Comparison of ENCODE assay signal across 9 mouse cellular contexts in the genomic region with DNA sequence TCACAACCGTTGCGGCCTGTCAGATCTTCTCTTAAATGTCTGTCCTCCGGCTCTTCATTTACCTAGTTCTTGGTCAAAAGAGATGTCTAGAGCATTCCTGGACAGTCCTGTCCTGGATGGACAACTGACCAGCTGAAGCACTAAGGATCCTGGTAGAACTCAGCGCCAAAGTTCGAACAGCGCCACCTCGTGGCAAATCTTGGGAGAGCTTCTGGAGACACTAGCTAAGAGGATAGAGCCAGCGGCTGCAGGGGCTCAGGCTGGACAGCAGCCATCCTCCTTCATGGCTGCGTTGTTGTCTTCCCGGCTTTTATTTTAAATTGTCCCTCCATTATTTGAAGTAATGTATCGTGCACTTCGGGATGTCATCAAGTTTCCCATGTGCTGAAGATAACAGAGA. TPM values are rescaled to one million over a fixed set of nuclear protein-coding genes. Genes with fewer than 3 reads are reported as not detected.
A peak's percentile ranks its signal among the peaks of the same experiment; 100 is the strongest.
DNase-seq lines count a peak whose midpoint lies in the region; ATAC-seq and TF ChIP-seq lines count a peak whose summit lies in the region.
"Had no signal": no experiment of that assay in that cellular context is flagged by ENCODE, and none has a peak within 500 bp of the region (broad histone marks: within the 10 kb centered on the region; RNA-seq: fewer than 3 reads in every experiment).

No protein-coding gene starts in this region.

- no peaks in the 10 kb centered on the region for H3K36me3 ChIP-seq in kidney, embryonic 15.5 days
- no peaks in the 10 kb centered on the region for H3K36me3 ChIP-seq in hindbrain, postnatal 0 days (ENCODE audit: insufficient read depth, low read length)
- no peaks in the 10 kb centered on the region for H3K36me3 ChIP-seq in limb, embryonic 11.5 days (ENCODE audit: control insufficient read depth, insufficient read depth, low read length)
- H3K36me3 ChIP-seq: neural tube, embryonic 12.5 days had no signal

- no peak for TF ChIP-seq POLR2A in cortical plate, adult 2 months (IDR thresholded peaks at IDR 0.05; ENCODE audit: extremely low read depth, insufficient read depth, low read length)

- no peaks in the 10 kb centered on the region for H3K9me3 ChIP-seq in kidney, embryonic 15.5 days (replicated peaks)
- no peaks in the 10 kb centered on the region for H3K9me3 ChIP-seq in hindbrain, postnatal 0 days (ENCODE audit: low read length)
- no peaks in the 10 kb centered on the region for H3K9me3 ChIP-seq in limb, embryonic 11.5 days (ENCODE audit: control insufficient read depth, low read length)
- H3K9me3 ChIP-seq: neural tube, embryonic 12.5 days had no signal

- ATAC-seq in kidney, embryonic 15.5 days (replicated peaks; ENCODE audit: low FRiP score), result no peak
- ATAC-seq in hindbrain, postnatal 0 days, result peak; percentile 51; the same call in 1 of the 2 replicates
- ATAC-seq in limb, embryonic 11.5 days (ENCODE audit: insufficient number of reproducible peaks, low FRiP score, low TSS enrichment, low read depth), result no peak
- ATAC-seq in neutrophil, adult 5-6 weeks (ENCODE audit: extremely low read depth, insufficient number of reproducible peaks, low FRiP score, poor library complexity, severe bottlenecking), result peak; percentile 39

- H3K27ac ChIP-seq in kidney, embryonic 15.5 days, result no peak overlapping the region
- H3K27ac ChIP-seq in cortical plate, adult 2 months (ENCODE audit: insufficient read depth, low read length), result no peak overlapping the region
- H3K27ac ChIP-seq in hindbrain, postnatal 0 days, result no peak overlapping the region
- no peak overlapping the region for H3K27ac ChIP-seq in limb, embryonic 11.5 days (replicated peaks; ENCODE audit: low read depth, low read length)
- H3K27ac ChIP-seq: neural tube, embryonic 12.5 days had no signal

- peaks cover 99% of the 10 kb centered on the region for H3K27me3 ChIP-seq in kidney, embryonic 15.5 days
- H3K27me3 ChIP-seq in hindbrain, postnatal 0 days (ENCODE audit: insufficient read depth, low read length), result peaks cover 67% of the 10 kb centered on the region
- peaks cover 95% of the 10 kb centered on the region for H3K27me3 ChIP-seq in limb, embryonic 11.5 days (ENCODE audit: control insufficient read depth, insufficient read depth, low read length)

- peak; percentile 76 for TF ChIP-seq CTCF in cortical plate, adult 2 months (IDR thresholded peaks at IDR 0.05; ENCODE audit: extremely low read depth, insufficient read depth, low read length)
- peak; percentile 88 for TF ChIP-seq CTCF in hindbrain, postnatal 0 days (IDR thresholded peaks at IDR 0.05; ENCODE audit: low read depth)

- H3K9ac ChIP-seq in kidney, embryonic 15.5 days, result no peak overlapping the region
- H3K9ac ChIP-seq in hindbrain, postnatal 0 days (replicated peaks; ENCODE audit: low read length), result no peak overlapping the region
- H3K9ac ChIP-seq in limb, embryonic 11.5 days (ENCODE audit: low read length), result no peak overlapping the region
- H3K9ac ChIP-seq: neural tube, embryonic 12.5 days had no signal

- DNase-seq in kidney, adult 11 months, result peak; percentile 50
- peak; percentile 83 to 87 for DNase-seq in adrenal gland, adult 18-20 months (ENCODE audit: low spot score in 2 of 2)
- peak; percentile 88 for DNase-seq in hindbrain, postnatal 0 days (ENCODE audit: low spot score)
- DNase-seq in limb, embryonic 11.5 days (ENCODE audit: low spot score), result peak; percentile 92
- DNase-seq in testis, postnatal 14 days (ENCODE audit: low spot score), result peak; percentile 67

- no peak overlapping the region for H3K4me2 ChIP-seq in kidney, embryonic 15.5 days
- H3K4me2 ChIP-seq in hindbrain, postnatal 0 days (ENCODE audit: low read depth, low read length), result no peak overlapping the region
- H3K4me2 ChIP-seq in limb, embryonic 11.5 days (ENCODE audit: low read depth, severe bottlenecking), result no peak overlapping the region
- H3K4me2 ChIP-seq: neural tube, embryonic 12.5 days had no signal

- H3K4me3 ChIP-seq in kidney, embryonic 15.5 days (replicated peaks), result no peak overlapping the region
- H3K4me3 ChIP-seq in cortical plate, adult 2 months (ENCODE audit: insufficient read depth, low read length), result no peak overlapping the region
- no peak overlapping the region for H3K4me3 ChIP-seq in hindbrain, postnatal 0 days (ENCODE audit: low read length)
- no peak overlapping the region for H3K4me3 ChIP-seq in limb, embryonic 11.5 days (ENCODE audit: low read depth, low read length)
- H3K4me3 ChIP-seq: neural tube, embryonic 12.5 days had no signal

- H3K4me1 ChIP-seq in kidney, embryonic 15.5 days, result peaks cover 19% of the 10 kb centered on the region
- peaks cover 3% of the 10 kb centered on the region; the same call in 1 of the 2 replicates for H3K4me1 ChIP-seq in cortical plate, adult 2 months (ENCODE audit: control insufficient read depth, insufficient read depth, low read length)
- H3K4me1 ChIP-seq in hindbrain, postnatal 0 days (ENCODE audit: insufficient read depth, low read length), result no peaks in the 10 kb centered on the region
- H3K4me1 ChIP-seq in limb, embryonic 11.5 days (ENCODE audit: control insufficient read depth, insufficient read depth, low read length), result peaks cover 2% of the 10 kb centered on the region; the same call in 1 of the 2 replicates

- WGBS in kidney, embryonic 15.5 days, result 11% methylated on average over 12 of the region's 12 CpGs
- 10% methylated on average over 12 of the region's 12 CpGs for WGBS in hindbrain, postnatal 0 days
- WGBS in limb, embryonic 11.5 days, result 10% methylated on average over 12 of the region's 12 CpGs

RNA-seq across cellular contexts. Expression of a gene that starts 9.7 kb away (rescaled TPM):
- polyA plus RNA-seq in kidney, embryonic 15.5 days (2015; fragmentation: Nextera tagmentation; extraction: Ambion mirVana), result 0.06 TPM in 1 of 2 replicates, not detected in the other
- not detected for total RNA-seq in adrenal gland, adult 18-20 months (2021)
- 0.15 and 0.17 TPM in 2 replicates for polyA plus RNA-seq in cortical plate, adult 2 months (2012; rRNA removed)
- 0.05 TPM in 1 of 2 replicates, not detected in the other for total RNA-seq in hindbrain, postnatal 0 days (2014; rRNA removed)
- 0.52 and 0.59 TPM in 2 replicates for polyA plus RNA-seq in hindbrain, postnatal 0 days (2015; fragmentation: Nextera tagmentation; extraction: Ambion mirVana)
- not detected in 2 replicates for polyA plus RNA-seq in limb, embryonic 11.5 days (2014; fragmentation: Nextera tagmentation; extraction: Ambion mirVana)
- total RNA-seq in neutrophil, adult 5-6 weeks (2017), result not detected in 2 replicates

RNA-seq across cellular contexts. Expression of a gene that starts 9.9 kb away (rescaled TPM):
- polyA plus RNA-seq in kidney, embryonic 15.5 days (2015; fragmentation: Nextera tagmentation; extraction: Ambion mirVana), result 2.9 and 3.2 TPM in 2 replicates
- not detected for total RNA-seq in adrenal gland, adult 18-20 months (2021)
- polyA plus RNA-seq in cortical plate, adult 2 months (2012; rRNA removed), result 723 and 876 TPM in 2 replicates
- 2.7 and 6.5 TPM in 2 replicates for total RNA-seq in hindbrain, postnatal 0 days (2014; rRNA removed)
- polyA plus RNA-seq in hindbrain, postnatal 0 days (2015; fragmentation: Nextera tagmentation; extraction: Ambion mirVana), result 0.45 and 0.64 TPM in 2 replicates
- not detected in 2 replicates for polyA plus RNA-seq in limb, embryonic 11.5 days (2014; fragmentation: Nextera tagmentation; extraction: Ambion mirVana)
- total RNA-seq in neutrophil, adult 5-6 weeks (2017), result 0.12 and 0.25 TPM in 2 replicates

RNA-seq across cellular contexts. Expression of a gene that starts 21.4 kb away (rescaled TPM):
- 0.12 and 0.31 TPM in 2 replicates for polyA plus RNA-seq in kidney, embryonic 15.5 days (2015; fragmentation: Nextera tagmentation; extraction: Ambion mirVana)
- 1 to 10 TPM in 1 of 2 experiments, under 1 TPM in 1; 0.36 to 3.1 TPM for total RNA-seq in adrenal gland, adult 18-20 months (2021)
- polyA plus RNA-seq in cortical plate, adult 2 months (2012; rRNA removed), result 2.6 and 3.1 TPM in 2 replicates
- 1.4 and 4.5 TPM in 2 replicates for total RNA-seq in hindbrain, postnatal 0 days (2014; rRNA removed)
- polyA plus RNA-seq in hindbrain, postnatal 0 days (2015; fragmentation: Nextera tagmentation; extraction: Ambion mirVana), result 0.29 TPM in 1 of 2 replicates, not detected in the other
- 0.81 and 1.5 TPM in 2 replicates for polyA plus RNA-seq in limb, embryonic 11.5 days (2014; fragmentation: Nextera tagmentation; extraction: Ambion mirVana)
- total RNA-seq in neutrophil, adult 5-6 weeks (2017), result 0.58 and 0.74 TPM in 2 replicates

RNA-seq across cellular contexts. Expression of a gene that starts 31.9 kb away (rescaled TPM):
- polyA plus RNA-seq in kidney, embryonic 15.5 days (2015; fragmentation: Nextera tagmentation; extraction: Ambion mirVana), result 98.5 and 100 TPM in 2 replicates
- total RNA-seq in adrenal gland, adult 18-20 months (2021), result 10 to 100 TPM; 64.0 to 71.5 TPM
- polyA plus RNA-seq in cortical plate, adult 2 months (2012; rRNA removed), result 71.3 and 75.7 TPM in 2 replicates
- total RNA-seq in hindbrain, postnatal 0 days (2014; rRNA removed), result 62.4 and 99.4 TPM in 2 replicates
- polyA plus RNA-seq in hindbrain, postnatal 0 days (2015; fragmentation: Nextera tagmentation; extraction: Ambion mirVana), result 61.1 and 62.3 TPM in 2 replicates
- polyA plus RNA-seq in limb, embryonic 11.5 days (2014; fragmentation: Nextera tagmentation; extraction: Ambion mirVana), result 79.3 and 84.6 TPM in 2 replicates
- 107 and 111 TPM in 2 replicates for total RNA-seq in neutrophil, adult 5-6 weeks (2017)

RNA-seq across cellular contexts. Expression of a gene that starts 36.4 kb away (rescaled TPM):
- polyA plus RNA-seq in kidney, embryonic 15.5 days (2015; fragmentation: Nextera tagmentation; extraction: Ambion mirVana), result 51.9 and 55.6 TPM in 2 replicates
- 100 to 1,000 TPM; 104 to 145 TPM for total RNA-seq in adrenal gland, adult 18-20 months (2021)
- polyA plus RNA-seq in cortical plate, adult 2 months (2012; rRNA removed), result 701 and 730 TPM in 2 replicates
- total RNA-seq in hindbrain, postnatal 0 days (2014; rRNA removed), result 127 TPM in 2 replicates
- 80.7 and 92.9 TPM in 2 replicates for polyA plus RNA-seq in hindbrain, postnatal 0 days (2015; fragmentation: Nextera tagmentation; extraction: Ambion mirVana)
- polyA plus RNA-seq in limb, embryonic 11.5 days (2014; fragmentation: Nextera tagmentation; extraction: Ambion mirVana), result 34.7 and 36.4 TPM in 2 replicates
- total RNA-seq in neutrophil, adult 5-6 weeks (2017), result 53.5 and 60.3 TPM in 2 replicates

Comparison
In these comparisons a context has a peak if more than half of its experiments do, and no peak if none do; other contexts are left out.
1. ATAC-seq: peak in hindbrain, postnatal 0 days (single experiment) and neutrophil, adult 5-6 weeks (single experiment); none in kidney, embryonic 15.5 days (single experiment) and limb, embryonic 11.5 days (single experiment).
2. RNA of a gene that starts 9.9 kb away (polyA plus RNA-seq): 723 to 876 TPM in cortical plate, adult 2 months; 2.9 to 3.2 TPM in kidney, embryonic 15.5 days, 0.45 to 0.64 TPM in hindbrain, postnatal 0 days and not detected in limb, embryonic 11.5 days; every median in the first group is over 100 times any median in the second.
3. Peak in every context shown above with its lines, with median percentiles within 50 percentile points of each other: DNase-seq.